Mouse (Mus musculus): ENCODE data around the gene Myom3.

- TF ChIP-seq CTCF (IDR thresholded peaks at IDR 0.05; ENCODE audit: low read depth) (no peak), EP300 (optimal IDR thresholded peaks at IDR 0.05) (no peak)
Measured at GRCm38 (mm10) chr4:135828491-135828890, 69.0 kb downstream of the Myom3 start.

Measured in stomach, postnatal 0 days (tissue).